Mouse (Mus musculus): ENCODE data around the gene Commd6. TPM values are rescaled to one million over a fixed set of nuclear protein-coding genes. Genes with fewer than 3 reads are reported as not detected.
"Not testable (repeated sequence)": the region's sequence is repeated elsewhere in the genome, so short reads cannot be mapped to it uniquely, and the experiment has no call there.

Gene Commd6
- polyA plus RNA-seq, 1 experiment from 2014 or later: 107 TPM

- not testable (repeated sequence) for H3K36me3 ChIP-seq; H3K4me2 ChIP-seq (replicated peaks); H3K27me3 ChIP-seq; H3K9me3 ChIP-seq; H3K27ac ChIP-seq; H3K4me1 ChIP-seq (replicated peaks); ATAC-seq; H3K4me3 ChIP-seq (replicated peaks); H3K9ac ChIP-seq (replicated peaks)
- 80% methylated on average over 2 of the region's 4 CpGs for WGBS
Measured at GRCm38 (mm10) chr14:101588209-101588991, 52.1 kb downstream of the Commd6 start.

GRCm38 (mm10) chr14:101587366-101588040 is 53.0 kb downstream of the Commd6 start:
- H3K4me2 ChIP-seq (replicated peaks); H3K4me1 ChIP-seq (replicated peaks); H3K36me3 ChIP-seq; H3K9ac ChIP-seq (replicated peaks); H3K4me3 ChIP-seq (replicated peaks); H3K27ac ChIP-seq; H3K27me3 ChIP-seq; H3K9me3 ChIP-seq: not testable (repeated sequence)
- 95% methylated on average over 4 of the region's 6 CpGs for WGBS
- 0 out of 2 replicates have a peak, but pooled peaks have one; percentile 24 for ATAC-seq

- ATAC-seq: no peak
- H3K27me3 ChIP-seq: no peaks in the 10 kb centered on the region
- no peaks in the 10 kb centered on the region; the same call in 1 of the 2 replicates for H3K4me1 ChIP-seq (replicated peaks)
- H3K9ac ChIP-seq (replicated peaks): no peak overlapping the region
- no peaks in the 10 kb centered on the region for H3K36me3 ChIP-seq
- H3K4me3 ChIP-seq (replicated peaks): no peak overlapping the region
- no peak overlapping the region for H3K27ac ChIP-seq
- H3K4me2 ChIP-seq (replicated peaks): no peak overlapping the region
- no peaks in the 10 kb centered on the region for H3K9me3 ChIP-seq
- WGBS: 68% methylated on average over 7 of the region's 7 CpGs
Measured at GRCm38 (mm10) chr14:101586096-101586495, 54.4 kb downstream of the Commd6 start.

Other genes with a start within 250 kb of the Commd6 start
- gene Tbc1d4, start 31.5 kb downstream of the Commd6 start, polyA plus RNA-seq (2015; fragmentation: Nextera tagmentation; extraction: Ambion mirVana): 6.5 and 7.0 TPM in 2 replicates
- gene Uchl3, start 13.3 kb upstream of the Commd6 start, polyA plus RNA-seq (2015; fragmentation: Nextera tagmentation; extraction: Ambion mirVana): 234 and 260 TPM in 2 replicates
- not detected in 2 replicates for gene Gm9922, start 89.1 kb upstream of the Commd6 start, polyA plus RNA-seq (2015; fragmentation: Nextera tagmentation; extraction: Ambion mirVana)
- gene Lmo7, start 89.3 kb upstream of the Commd6 start, polyA plus RNA-seq (2015; fragmentation: Nextera tagmentation; extraction: Ambion mirVana): 0.98 and 1.1 TPM in 2 replicates